Mouse (Mus musculus) bone marrow macrophage, adult 2 months (primary cell): ENCODE data around the gene Strn. TPM values are rescaled to one million over a fixed set of nuclear protein-coding genes. Genes with fewer than 3 reads are reported as not detected.

ENCODE experiments used
- H3K27ac ChIP-seq: 2 replicates; pipeline ENCODE4 v1.5.1; 2012; ENCODE audit warnings: low read depth, low read length; ENCODE audit not compliant: insufficient read depth
- H3K4me1 ChIP-seq: 2 replicates; pipeline ENCODE4 v1.6.1; 2012; ENCODE audit warnings: low read length; ENCODE audit not compliant: control insufficient read depth, insufficient read depth
- H3K4me3 ChIP-seq: 2 replicates; pipeline ENCODE4 v1.5.1; 2012; ENCODE audit warnings: mild to moderate bottlenecking, low read length, moderate library complexity; ENCODE audit not compliant: insufficient read depth
- CTCF ChIP-seq: IDR thresholded peaks from 2 replicates; pipeline ENCODE4 v1.5.1; 2012; ENCODE audit warnings: low read depth, mild to moderate bottlenecking, low read length, moderate library complexity
- POLR2A ChIP-seq: IDR thresholded peaks from 2 replicates; pipeline ENCODE4 v1.6.1; 2012; ENCODE audit warnings: mild to moderate bottlenecking, low read depth, low read length, borderline replicate concordance
- polyA plus RNA-seq: library from polyadenylated mRNA; stranded (reverse); fragments of >200 nt; gene quantifications from 2 replicates; pipeline ENCODE4 v1.2.4, GENCODE M21; 2012; ENCODE audit not compliant: missing spikeins, insufficient read depth, insufficient read length

Gene Strn
- 16.0 and 18.7 TPM in 2 replicates for polyA plus RNA-seq

GRCm38 (mm10) chr17:78737096-78737495, at the start of gene Strn:
Gene Strn, minus strand, starts transcription at chr17:78737196.
- Histone ChIP-seq H3K4me1 (peaks cover 11% of the 10 kb centered on the region), H3K4me3 (peak within 1 kb of the TSS; percentile 88), H3K27ac (peak within 1 kb of the TSS; percentile 96)
- TF ChIP-seq CTCF = no peak
- no peak for TF ChIP-seq POLR2A

GRCm38 (mm10) chr17:78778765-78779164, 41.8 kb upstream of the Strn start:
- Histone ChIP-seq H3K4me1 (no peaks in the 10 kb centered on the region), H3K27ac (no peak overlapping the region), H3K4me3 (no peak overlapping the region)
- no peak for TF ChIP-seq CTCF
- no peak for TF ChIP-seq POLR2A

DNA sequence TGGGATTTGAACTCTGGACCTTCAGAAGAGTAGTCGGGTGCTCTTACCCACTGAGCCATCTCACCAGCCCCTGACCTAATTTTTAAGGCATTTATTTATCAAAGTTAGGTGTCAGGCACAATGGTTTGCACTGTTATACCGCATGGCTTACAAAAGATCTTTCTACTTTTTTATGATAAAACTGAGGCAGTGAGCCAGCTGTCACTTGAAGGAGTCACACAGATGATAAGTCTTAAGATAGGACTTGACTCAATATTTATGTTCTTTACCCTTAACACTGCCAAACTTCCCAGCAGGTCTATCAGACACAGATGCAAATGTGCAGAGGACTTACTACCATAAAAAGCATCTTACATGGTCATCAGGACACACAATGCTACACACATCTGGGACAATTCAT, 35.3 kb upstream of the Strn start:
- no peak overlapping the region for H3K4me3 ChIP-seq
- no peaks in the 10 kb centered on the region; the same call in 1 of the 2 replicates for H3K4me1 ChIP-seq
- no peak for TF ChIP-seq POLR2A
- TF ChIP-seq CTCF = no peak
- no peak overlapping the region for H3K27ac ChIP-seq

DNA sequence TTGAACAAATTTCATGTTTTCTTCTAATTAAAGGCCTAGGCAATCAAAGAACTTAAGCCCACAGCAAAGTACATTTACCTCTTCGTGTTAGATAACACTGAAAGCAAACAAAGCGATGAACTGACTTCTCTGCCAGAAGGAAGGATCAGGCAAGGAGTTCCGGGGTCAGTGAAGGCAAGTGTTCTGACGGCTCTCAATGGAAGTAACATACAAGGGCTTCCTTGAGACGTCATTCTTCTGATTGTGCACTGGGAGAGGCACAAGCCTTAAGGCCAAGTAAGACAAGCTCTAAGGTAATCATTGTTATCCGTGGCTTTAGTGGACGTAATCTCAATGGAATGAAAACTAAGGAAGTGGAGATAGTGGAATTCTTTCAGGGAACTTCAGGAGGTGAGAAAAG, 33.9 kb upstream of the Strn start:
- TF ChIP-seq POLR2A = no peak
- no peak for TF ChIP-seq CTCF
- no peak overlapping the region for H3K27ac ChIP-seq

GRCm38 (mm10) chr17:78769341-78769740, 32.3 kb upstream of the Strn start:
- no peak overlapping the region for H3K4me3 ChIP-seq
- no peak for TF ChIP-seq POLR2A
- no peak for TF ChIP-seq CTCF
- H3K4me1 ChIP-seq = no peaks in the 10 kb centered on the region; the same call in 1 of the 2 replicates
- H3K27ac ChIP-seq = no peak overlapping the region

More for the DNA sequence above, 33.9 kb upstream of the Strn start:
- no peak overlapping the region for H3K4me3 ChIP-seq
- H3K4me1 ChIP-seq = no peaks in the 10 kb centered on the region; the same call in 1 of the 2 replicates

- TF ChIP-seq CTCF (no peak), POLR2A (no peak)
- Histone ChIP-seq H3K4me1 (no peaks in the 10 kb centered on the region; the same call in 1 of the 2 replicates), H3K4me3 (no peak overlapping the region), H3K27ac (no peak overlapping the region)
Observed at GRCm38 (mm10) chr17:78768937-78769336, 31.9 kb upstream of the Strn start.

GRCm38 (mm10) chr17:78767546-78767945, 30.6 kb upstream of the Strn start:
- Histone ChIP-seq H3K27ac (no peak overlapping the region), H3K4me3 (no peak overlapping the region)
- TF ChIP-seq CTCF (no peak), POLR2A (no peak)

DNA sequence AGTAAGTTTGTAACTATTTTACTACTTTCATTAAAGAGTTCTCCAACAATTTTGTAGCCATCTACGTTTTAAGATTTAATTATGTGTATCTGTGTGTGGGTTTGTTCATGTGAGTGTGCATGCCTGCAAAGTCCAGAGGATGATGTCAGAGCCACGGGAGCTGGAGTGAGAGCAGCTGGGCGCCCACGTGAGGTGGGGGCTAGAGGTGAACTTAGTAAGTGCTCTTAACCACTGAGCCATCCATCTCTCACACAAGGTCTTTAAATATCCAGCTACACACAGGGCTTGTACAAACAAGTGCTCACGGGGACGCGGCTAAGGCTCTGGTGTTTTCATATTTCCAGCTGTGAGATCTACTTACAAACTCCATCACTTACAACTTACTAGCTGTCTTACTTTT, 29.1 kb upstream of the Strn start:
- no peak overlapping the region for H3K27ac ChIP-seq
- H3K4me3 ChIP-seq = no peak overlapping the region
- H3K4me1 ChIP-seq = no peaks in the 10 kb centered on the region; the same call in 1 of the 2 replicates
- TF ChIP-seq POLR2A (no peak), CTCF (no peak)

More at GRCm38 (mm10) chr17:78767546-78767945, 30.6 kb upstream of the Strn start:
- H3K4me1 ChIP-seq = no peaks in the 10 kb centered on the region; the same call in 1 of the 2 replicates

GRCm38 (mm10) chr17:78763272-78763671, 26.3 kb upstream of the Strn start:
- Histone ChIP-seq H3K27ac (no peak overlapping the region), H3K4me1 (no peaks in the 10 kb centered on the region), H3K4me3 (no peak overlapping the region)
- no peak for TF ChIP-seq CTCF
- TF ChIP-seq POLR2A = no peak

- TF ChIP-seq POLR2A (no peak), CTCF (no peak)
- no peak overlapping the region for H3K27ac ChIP-seq
- no peak overlapping the region for H3K4me3 ChIP-seq
- no peaks in the 10 kb centered on the region for H3K4me1 ChIP-seq
Observed at GRCm38 (mm10) chr17:78752938-78753655, 16.1 kb upstream of the Strn start.
